Mouse (Mus musculus) hindbrain, embryonic 12.5 days (tissue): ENCODE results near the gene Tesc. TPM values are rescaled to one million over a fixed set of nuclear protein-coding genes. Genes with fewer than 3 reads are reported as not detected.
A peak's percentile ranks its signal among the peaks of the same experiment; 100 is the strongest.

Experiments
- ATAC-seq: fragments of 200-750 bp; cut with Nextera tagmentation; 2 replicates; pipeline ENCODE4 v1.8.0; 2017; ENCODE audit warnings: moderate TSS enrichment; ENCODE audit not compliant: low FRiP score
- H3K27ac ChIP-seq: fragments of 300-500 bp; sonication (generic); 2 replicates; pipeline ENCODE4 v1.5.1; 2016; ENCODE audit warnings: mild to moderate bottlenecking
- H3K27me3 ChIP-seq: fragments of 300-500 bp; sonication (generic); 2 replicates; pipeline ENCODE4 v1.6.1; 2016; ENCODE audit warnings: mild to moderate bottlenecking
- H3K36me3 ChIP-seq: fragments of 300-500 bp; sonication (generic); 2 replicates; pipeline ENCODE4 v1.6.1; 2016; ENCODE audit warnings: mild to moderate bottlenecking
- H3K4me1 ChIP-seq: fragments of 300-500 bp; sonication (generic); 2 replicates; pipeline ENCODE4 v1.6.1; 2016
- H3K4me2 ChIP-seq: fragments of 300-500 bp; sonication (generic); replicated peaks from 2 replicates; pipeline ENCODE4 v1.6.1; 2016; ENCODE audit warnings: mild to moderate bottlenecking
- H3K4me3 ChIP-seq: fragments of 300-500 bp; sonication (generic); 2 replicates; pipeline ENCODE4 v1.5.1; 2016; ENCODE audit warnings: mild to moderate bottlenecking
- H3K9ac ChIP-seq: fragments of 300-500 bp; sonication (generic); 2 replicates; pipeline ENCODE4 v1.6.1; 2016; ENCODE audit warnings: mild to moderate bottlenecking, moderate library complexity
- H3K9me3 ChIP-seq: fragments of 300-500 bp; sonication (generic); replicated peaks from 2 replicates; pipeline ENCODE4 v1.6.1; 2016; ENCODE audit warnings: mild to moderate bottlenecking
- WGBS: fragments of 180-500 bp; shearing (Covaris S2); methylation state at CpG from one replicate; pipeline ENCODE4 v1.1.7; 2016; 5-methylcytosine and 5-hydroxymethylcytosine counted together
- polyA plus RNA-seq: library from polyadenylated mRNA; unstranded; fragments of >200 nt; fragmentation: Nextera tagmentation; extraction: Ambion mirVana; gene quantifications from 2 replicates; pipeline ENCODE4 v1.2.1, GENCODE M21; 2016

The Tesc gene
- polyA plus RNA-seq, result 0.53 and 0.56 TPM in 2 replicates

DNA sequence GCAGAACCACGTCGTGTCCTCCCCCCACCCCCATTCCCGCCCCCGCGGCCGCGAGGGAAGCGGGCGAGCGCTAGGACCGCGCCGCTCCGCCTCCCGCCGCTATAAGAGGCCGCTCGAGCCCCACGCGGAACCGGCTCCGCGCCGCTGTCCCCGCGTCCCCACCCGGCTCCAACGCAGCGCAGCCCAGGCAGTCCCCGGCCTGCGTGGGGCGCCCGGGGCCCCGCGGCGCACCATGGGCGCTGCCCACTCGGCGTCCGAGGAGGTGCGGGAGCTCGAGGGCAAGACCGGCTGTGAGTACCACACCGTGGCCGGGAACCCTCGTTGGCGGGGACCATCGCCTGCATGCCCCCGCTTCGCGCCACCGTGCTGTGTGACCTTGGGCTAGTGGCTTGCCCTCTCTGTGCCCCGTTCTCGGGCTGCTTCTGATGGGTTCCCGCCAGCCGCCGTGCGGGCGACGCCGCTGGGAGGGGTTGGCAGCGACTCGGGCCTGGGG lies at the start of gene Tesc:
TSS of gene Tesc (plus strand) at position 46 of the 493 bp plus-strand sequence.
- Histone ChIP-seq H3K9ac (peak within 1 kb of the TSS; percentile 62), H3K4me2 (peak within 1 kb of the TSS; percentile 99), H3K27ac (no peak within 1 kb of the TSS), H3K4me1 (peaks cover 43% of the 10 kb centered on the region), H3K9me3 (no peaks in the 10 kb centered on the region; the same call in 1 of the 2 replicates), H3K36me3 (no peaks in the 10 kb centered on the region), H3K27me3 (peaks cover 68% of the 10 kb centered on the region), H3K4me3 (peak within 1 kb of the TSS; percentile 67)
- no peak for ATAC-seq
- under 1% methylated on average over 47 of the region's 63 CpGs for WGBS

DNA sequence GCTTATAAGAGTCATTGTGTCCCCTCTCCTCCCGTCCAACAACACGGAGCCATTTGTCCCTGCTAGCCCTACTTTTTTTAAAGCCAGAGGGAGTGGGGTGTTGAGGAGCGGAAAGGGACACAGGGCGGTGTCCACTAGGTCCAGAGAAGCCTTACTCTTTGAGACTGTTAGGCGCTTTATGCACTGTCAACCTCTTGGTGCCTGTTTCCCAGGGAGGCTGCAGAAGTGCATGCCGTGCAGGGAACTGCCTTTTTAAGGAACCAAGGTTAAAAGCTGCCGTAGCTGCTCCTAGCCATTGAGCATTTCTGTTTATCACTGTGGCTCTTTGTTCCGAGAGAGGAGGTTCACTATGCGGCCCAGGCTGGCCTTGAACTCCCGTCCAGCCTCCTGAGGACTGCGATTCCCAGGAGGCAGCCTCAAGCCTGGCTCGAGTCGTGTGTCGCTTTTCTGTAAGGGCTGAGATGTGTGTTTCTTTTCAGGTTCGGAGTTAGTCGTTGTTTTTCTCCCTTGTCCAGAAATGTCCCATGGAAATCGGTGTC lies 49.3 kb upstream of the Tesc start:
- 49% methylated on average over 17 of the region's 17 CpGs for WGBS
- H3K27ac ChIP-seq, result peak overlapping the region; percentile 92
- peak; percentile 10; the same call in 1 of the 2 replicates for ATAC-seq

DNA sequence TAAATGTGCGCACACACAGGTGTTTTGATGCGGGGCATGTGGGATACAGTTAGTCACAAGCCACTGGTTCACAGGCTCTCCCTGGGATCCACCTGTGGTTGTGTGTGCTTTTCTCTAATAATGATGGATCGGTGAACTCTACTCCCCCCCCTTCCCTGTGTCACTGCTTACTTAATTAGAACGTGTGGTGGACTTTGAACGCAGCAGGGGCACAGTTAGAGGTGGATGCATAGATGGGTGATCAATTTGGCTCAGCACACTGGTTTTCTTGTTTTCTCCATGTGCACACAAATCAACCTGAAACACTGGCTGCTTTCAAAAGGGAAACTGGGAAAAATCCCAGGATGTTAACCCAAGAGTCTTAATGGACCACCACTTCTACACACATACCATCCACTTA lies 48.5 kb upstream of the Tesc start:
- peaks cover 29% of the 10 kb centered on the region for H3K4me1 ChIP-seq
- 67% methylated on average over 5 of the region's 5 CpGs for WGBS
- H3K36me3 ChIP-seq, result peaks cover 46% of the 10 kb centered on the region
- no peak overlapping the region for H3K4me3 ChIP-seq
- no peak overlapping the region for H3K27ac ChIP-seq
- ATAC-seq, result no peak
- no peaks in the 10 kb centered on the region for H3K27me3 ChIP-seq
- H3K9me3 ChIP-seq, result no peaks in the 10 kb centered on the region
- peak overlapping the region; percentile 78; the same call in 1 of the 2 replicates for H3K4me2 ChIP-seq
- 0 out of 2 replicates have a peak overlapping the region, but pooled peaks have one; percentile 8 for H3K9ac ChIP-seq

More for the DNA sequence above, 49.3 kb upstream of the Tesc start:
- peak overlapping the region; percentile 99 for H3K9ac ChIP-seq
- peak overlapping the region; percentile 98 for H3K4me3 ChIP-seq
- H3K27me3 ChIP-seq, result no peaks in the 10 kb centered on the region
- H3K36me3 ChIP-seq, result peaks cover 42% of the 10 kb centered on the region
- peaks cover 25% of the 10 kb centered on the region for H3K4me1 ChIP-seq
- H3K9me3 ChIP-seq, result no peaks in the 10 kb centered on the region
- peak overlapping the region; percentile 78 for H3K4me2 ChIP-seq

DNA sequence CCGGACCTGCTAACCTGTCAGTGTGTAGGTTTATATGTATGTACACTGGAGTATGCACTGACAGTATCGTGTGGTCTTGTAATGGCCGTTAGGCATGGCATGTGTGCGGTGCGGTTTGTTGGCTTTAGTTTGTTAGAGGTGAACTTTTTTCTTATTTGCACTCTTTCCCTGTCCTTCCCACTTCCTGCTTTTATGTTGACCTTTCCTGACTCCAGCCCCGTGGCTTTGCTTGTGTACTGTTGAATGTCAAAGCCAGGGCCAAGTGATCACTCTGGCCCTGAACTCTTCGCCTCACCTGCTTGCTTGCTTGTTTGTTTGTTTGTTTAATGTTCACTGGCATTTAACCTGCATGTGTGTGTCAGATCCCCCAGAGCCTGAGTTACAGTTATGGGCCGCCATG lies 46.6 kb upstream of the Tesc start:
- H3K36me3 ChIP-seq, result peaks cover 59% of the 10 kb centered on the region

DNA sequence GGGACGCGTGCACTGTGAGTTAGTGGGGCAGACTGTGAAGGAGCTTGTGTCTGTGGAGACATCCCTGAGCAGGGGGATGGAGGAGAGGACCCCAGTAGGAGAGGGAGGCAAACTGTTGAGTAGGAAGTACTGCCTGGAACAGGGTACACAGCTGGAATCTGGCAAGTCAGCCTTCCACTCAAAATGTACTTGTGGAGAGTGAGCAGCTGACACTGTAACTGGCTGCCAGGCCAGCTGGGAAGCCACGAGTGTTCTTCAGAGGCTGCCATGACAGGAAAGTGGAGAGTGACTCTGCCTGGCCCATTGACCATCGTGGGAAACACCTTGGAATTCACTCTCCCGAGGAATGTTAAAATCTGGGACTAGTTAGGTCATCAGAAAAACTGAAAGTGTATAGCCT lies 45.6 kb upstream of the Tesc start:
- no peak for ATAC-seq
- H3K9ac ChIP-seq, result no peak overlapping the region
- H3K4me2 ChIP-seq, result no peak overlapping the region
- peaks cover 29% of the 10 kb centered on the region for H3K4me1 ChIP-seq
- no peaks in the 10 kb centered on the region for H3K27me3 ChIP-seq
- H3K4me3 ChIP-seq, result no peak overlapping the region
- 86% methylated on average over 5 of the region's 5 CpGs for WGBS
- peaks cover 69% of the 10 kb centered on the region for H3K36me3 ChIP-seq
- no peak overlapping the region for H3K27ac ChIP-seq
- H3K9me3 ChIP-seq, result no peaks in the 10 kb centered on the region

More for the DNA sequence above, 46.6 kb upstream of the Tesc start:
- no peak overlapping the region for H3K4me3 ChIP-seq
- peaks cover 29% of the 10 kb centered on the region for H3K4me1 ChIP-seq
- WGBS, result 92% methylated on average over 8 of the region's 8 CpGs
- ATAC-seq, result no peak
- no peak overlapping the region for H3K9ac ChIP-seq
- H3K4me2 ChIP-seq, result no peak overlapping the region
- H3K27me3 ChIP-seq, result no peaks in the 10 kb centered on the region
- H3K27ac ChIP-seq, result no peak overlapping the region
- no peaks in the 10 kb centered on the region for H3K9me3 ChIP-seq

DNA sequence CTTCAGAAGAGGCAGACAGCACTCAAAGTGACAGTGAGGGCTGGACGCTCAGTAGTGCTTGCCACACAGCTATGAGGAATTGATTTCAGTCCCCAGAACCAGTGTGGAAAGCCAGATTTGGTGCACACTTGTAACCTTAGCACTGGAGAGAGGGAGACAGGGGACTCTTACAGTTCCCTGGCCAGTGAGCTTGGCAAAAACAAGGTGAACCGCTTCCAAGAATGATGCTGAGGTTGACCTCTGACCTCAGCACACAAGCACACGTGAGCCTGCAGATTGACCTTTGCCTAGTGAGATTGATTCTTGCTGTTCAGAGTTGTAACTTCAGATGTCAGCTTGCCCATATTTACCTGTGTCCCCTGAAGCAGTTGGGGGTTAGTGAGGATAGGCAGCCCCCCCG lies 41.2 kb upstream of the Tesc start:
- no peaks in the 10 kb centered on the region for H3K9me3 ChIP-seq
- peaks cover 89% of the 10 kb centered on the region for H3K36me3 ChIP-seq
- H3K9ac ChIP-seq, result no peak overlapping the region
- H3K27me3 ChIP-seq, result no peaks in the 10 kb centered on the region
- H3K4me2 ChIP-seq, result no peak overlapping the region
- H3K27ac ChIP-seq, result no peak overlapping the region
- H3K4me3 ChIP-seq, result no peak overlapping the region
- no peak for ATAC-seq
- WGBS, result 58% methylated on average over 4 of the region's 4 CpGs
- H3K4me1 ChIP-seq, result peaks cover 6% of the 10 kb centered on the region

DNA sequence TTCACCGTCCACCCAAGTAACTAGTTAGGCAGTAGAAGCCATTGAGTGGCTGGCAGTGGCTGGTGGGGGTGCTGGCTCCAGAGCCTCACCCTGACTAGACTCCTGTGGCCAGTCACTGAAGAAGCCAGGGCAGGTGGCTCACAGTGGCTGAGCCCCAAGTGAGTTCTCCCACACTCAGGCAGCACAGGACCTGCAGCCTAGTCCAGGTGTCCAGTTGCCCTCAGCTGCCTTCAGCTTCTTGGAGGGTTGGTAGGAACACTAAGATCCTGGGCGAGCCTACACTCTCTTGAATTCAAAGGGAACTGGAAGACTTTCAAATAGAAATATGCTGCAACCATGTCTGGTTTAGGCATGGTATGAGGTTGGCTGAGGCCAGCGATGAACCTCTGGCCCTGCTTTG lies 39.7 kb upstream of the Tesc start:
- H3K36me3 ChIP-seq, result peaks cover 89% of the 10 kb centered on the region
- H3K27me3 ChIP-seq, result no peaks in the 10 kb centered on the region
- no peak overlapping the region for H3K9ac ChIP-seq
- H3K4me3 ChIP-seq, result no peak overlapping the region
- 96% methylated on average over 3 of the region's 3 CpGs for WGBS
- H3K4me2 ChIP-seq, result no peak overlapping the region
- H3K4me1 ChIP-seq, result peaks cover 6% of the 10 kb centered on the region
- no peak overlapping the region for H3K27ac ChIP-seq
- no peaks in the 10 kb centered on the region for H3K9me3 ChIP-seq
- no peak for ATAC-seq

DNA sequence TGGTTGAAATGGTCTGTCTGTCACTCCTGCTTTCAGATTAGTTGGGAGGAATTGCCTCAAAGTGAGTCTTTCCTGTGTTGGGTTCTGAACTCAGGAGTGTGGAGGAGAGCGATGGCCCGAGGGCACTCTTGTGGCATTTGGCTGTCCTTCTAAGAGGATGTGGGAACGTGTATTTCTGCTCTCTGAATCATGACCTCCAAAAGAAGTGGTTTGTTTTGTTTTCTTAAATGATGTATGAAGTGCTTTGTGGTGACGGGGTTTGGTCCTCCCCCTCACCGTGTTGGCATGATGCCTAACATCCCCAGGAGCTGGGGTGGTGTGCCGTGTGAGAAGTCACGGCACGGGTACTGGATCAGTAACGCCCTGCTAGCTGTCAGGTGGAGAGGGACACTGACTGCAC lies 39.2 kb upstream of the Tesc start:
- Histone ChIP-seq H3K27ac (no peak overlapping the region), H3K4me3 (no peak overlapping the region), H3K4me1 (peaks cover 3% of the 10 kb centered on the region), H3K36me3 (peaks cover 89% of the 10 kb centered on the region), H3K9me3 (no peaks in the 10 kb centered on the region), H3K9ac (no peak overlapping the region), H3K4me2 (no peak overlapping the region), H3K27me3 (no peaks in the 10 kb centered on the region)
- no peak for ATAC-seq
- WGBS, result 89% methylated on average over 9 of the region's 9 CpGs

DNA sequence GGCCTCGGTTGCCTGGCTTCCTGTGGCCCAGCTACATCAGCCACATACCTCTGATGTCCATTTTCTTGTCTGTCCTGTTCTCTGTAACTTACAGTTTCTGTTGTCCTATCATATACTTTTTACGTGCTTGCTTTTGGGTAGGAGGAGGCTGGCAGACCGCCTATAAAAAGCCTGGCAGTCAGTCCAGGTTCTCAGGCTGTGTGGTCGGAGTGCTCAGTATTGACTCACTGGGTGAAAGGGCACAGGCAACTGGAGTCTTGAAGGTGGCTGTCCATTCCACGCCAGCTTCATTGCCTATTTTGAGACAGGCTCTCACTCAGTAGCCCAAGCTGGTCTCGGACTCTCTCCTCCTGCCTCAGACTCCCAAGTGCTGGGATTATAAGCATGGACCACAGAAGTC lies 37.8 kb upstream of the Tesc start:
- no peak overlapping the region for H3K9ac ChIP-seq
- no peak overlapping the region for H3K4me3 ChIP-seq
- H3K4me1 ChIP-seq, result no peaks in the 10 kb centered on the region
- no peak for ATAC-seq
- no peaks in the 10 kb centered on the region for H3K9me3 ChIP-seq
- H3K27me3 ChIP-seq, result no peaks in the 10 kb centered on the region
- 92% methylated on average over 6 of the region's 6 CpGs for WGBS
- H3K36me3 ChIP-seq, result peaks cover 98% of the 10 kb centered on the region
- H3K4me2 ChIP-seq, result no peak overlapping the region
- H3K27ac ChIP-seq, result no peak overlapping the region

DNA sequence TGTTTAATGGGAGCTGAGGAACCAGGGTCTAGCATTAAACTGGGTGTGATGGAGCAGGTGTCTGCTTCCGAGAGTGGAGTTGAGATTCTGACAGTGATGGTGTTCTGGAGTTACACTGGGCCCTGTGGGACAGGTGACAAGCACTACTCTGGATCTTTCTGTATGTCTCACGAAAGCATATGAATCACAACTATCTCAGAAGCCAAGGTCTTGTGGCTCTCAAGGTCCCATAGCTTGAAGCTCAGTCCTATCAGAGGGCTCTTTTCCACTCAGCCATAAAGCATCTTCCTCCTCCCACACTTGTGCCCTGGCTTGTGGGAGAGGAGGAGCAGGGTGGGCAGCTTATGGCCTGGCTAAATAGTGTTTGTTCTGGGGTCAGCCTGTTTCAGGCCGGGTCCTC lies 36.6 kb upstream of the Tesc start:
- Histone ChIP-seq H3K9me3 (no peaks in the 10 kb centered on the region), H3K4me1 (no peaks in the 10 kb centered on the region), H3K36me3 (peaks cover 99% of the 10 kb centered on the region), H3K9ac (no peak overlapping the region), H3K27ac (no peak overlapping the region), H3K27me3 (no peaks in the 10 kb centered on the region), H3K4me3 (no peak overlapping the region), H3K4me2 (no peak overlapping the region)
- 90% methylated on average over 3 of the region's 3 CpGs for WGBS
- ATAC-seq, result no peak

DNA sequence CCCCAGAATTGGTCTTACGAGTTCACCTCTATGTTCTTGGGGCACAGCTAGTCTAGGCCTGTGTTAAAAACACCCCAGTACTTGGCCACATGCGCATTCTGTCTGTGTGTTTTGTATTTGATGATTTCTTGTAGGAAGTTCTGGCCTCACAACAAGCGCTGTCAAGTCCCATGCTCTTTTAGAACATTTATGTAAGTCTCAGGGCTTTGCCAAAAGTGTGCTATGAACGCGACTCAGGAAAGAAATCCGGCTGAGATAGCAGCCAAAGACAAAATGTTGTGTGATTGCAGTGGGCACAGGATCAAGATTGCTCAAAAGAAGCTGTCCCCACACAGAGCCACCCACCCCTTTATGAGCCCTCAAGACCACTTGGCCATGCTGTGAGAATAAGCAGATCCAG lies 34.0 kb upstream of the Tesc start:
- Histone ChIP-seq H3K4me1 (no peaks in the 10 kb centered on the region; the same call in 1 of the 2 replicates), H3K9me3 (no peaks in the 10 kb centered on the region), H3K27ac (no peak overlapping the region), H3K4me2 (no peak overlapping the region), H3K36me3 (peaks cover 97% of the 10 kb centered on the region), H3K4me3 (no peak overlapping the region), H3K27me3 (no peaks in the 10 kb centered on the region), H3K9ac (no peak overlapping the region)
- ATAC-seq, result no peak
- WGBS, result 96% methylated on average over 6 of the region's 6 CpGs

DNA sequence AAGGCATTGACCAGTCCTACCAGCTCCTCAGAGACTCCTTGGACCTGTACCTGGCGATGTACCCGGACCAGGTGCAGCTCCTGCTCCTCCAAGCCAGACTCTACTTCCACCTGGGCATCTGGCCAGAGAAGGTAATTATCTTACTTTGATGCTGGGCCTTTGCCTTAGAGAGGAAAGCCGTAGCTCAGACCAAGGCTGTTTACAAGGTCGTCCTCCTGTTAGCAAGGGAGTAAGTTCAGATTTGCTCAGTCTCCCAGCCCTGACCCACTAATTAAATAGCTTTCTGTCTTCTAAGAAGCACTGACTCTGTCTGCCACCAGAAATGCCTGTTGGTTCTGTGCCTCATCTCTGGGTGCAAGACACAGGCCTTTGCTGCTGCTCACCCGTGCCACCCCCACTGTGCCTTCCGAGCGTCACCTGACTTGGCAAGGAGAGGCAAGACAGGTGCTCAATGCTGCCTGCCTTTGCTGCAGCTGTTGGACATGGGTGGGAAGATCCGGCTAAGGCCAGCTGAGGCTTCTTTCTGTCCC lies 32.1 kb upstream of the Tesc start:
- no peak overlapping the region for H3K4me3 ChIP-seq

DNA sequence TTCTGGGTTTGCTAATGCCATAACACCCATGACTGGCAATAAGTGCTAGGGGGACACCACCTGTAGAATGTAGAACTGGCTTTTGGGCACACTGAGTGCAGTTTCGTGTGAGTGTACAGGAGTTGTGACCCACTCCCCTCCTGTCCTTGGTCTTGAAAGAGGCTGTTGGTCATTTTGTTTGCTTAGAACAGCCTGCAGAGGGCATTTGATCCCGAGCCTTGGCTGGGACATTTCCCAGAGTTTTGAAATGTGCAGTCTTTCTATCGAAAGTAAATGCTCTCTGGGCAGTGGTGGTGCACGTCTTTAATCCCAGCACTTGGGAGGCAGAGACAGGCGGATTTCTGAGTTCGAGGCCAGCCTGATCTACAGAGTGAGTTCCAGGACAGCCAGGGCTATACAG lies 31.6 kb upstream of the Tesc start:
- 87% methylated on average over 6 of the region's 6 CpGs for WGBS
- H3K9ac ChIP-seq, result no peak overlapping the region

More for the DNA sequence above, 32.1 kb upstream of the Tesc start:
- no peak overlapping the region for H3K9ac ChIP-seq
- peaks cover 96% of the 10 kb centered on the region for H3K36me3 ChIP-seq
- no peak overlapping the region for H3K4me2 ChIP-seq
- H3K27ac ChIP-seq, result no peak overlapping the region
- ATAC-seq, result no peak
- H3K4me1 ChIP-seq, result no peaks in the 10 kb centered on the region; the same call in 1 of the 2 replicates
- 89% methylated on average over 8 of the region's 8 CpGs for WGBS
- H3K9me3 ChIP-seq, result no peaks in the 10 kb centered on the region
- no peaks in the 10 kb centered on the region for H3K27me3 ChIP-seq

More for the DNA sequence above, 31.6 kb upstream of the Tesc start:
- Histone ChIP-seq H3K27me3 (no peaks in the 10 kb centered on the region), H3K36me3 (peaks cover 96% of the 10 kb centered on the region), H3K4me3 (no peak overlapping the region), H3K4me2 (no peak overlapping the region), H3K4me1 (no peaks in the 10 kb centered on the region; the same call in 1 of the 2 replicates), H3K9me3 (no peaks in the 10 kb centered on the region), H3K27ac (no peak overlapping the region)
- ATAC-seq, result no peak
